Mouse (Mus musculus) midbrain, embryonic 11.5 days (tissue): Measurements from ENCODE around the gene Pold2. TPM values are rescaled to one million over a fixed set of nuclear protein-coding genes. Genes with fewer than 3 reads are reported as not detected.

Source experiments
- ATAC-seq: fragments of 200-750 bp; cut with Nextera tagmentation; 2 replicates; pipeline ENCODE4 v1.8.0; 2017; ENCODE audit warnings: moderate TSS enrichment, moderate library complexity; ENCODE audit not compliant: low FRiP score
- DNase-seq: peaks from one replicate; pipeline ENCODE4 v3.0.0; 2015; ENCODE audit warnings: low spot score; ENCODE audit errors: missing footprints
- H3K27ac ChIP-seq: fragments of 300-500 bp; sonication (generic); 2 replicates; pipeline ENCODE4 v1.5.1; 2014; ENCODE audit warnings: low read depth, low read length
- H3K27me3 ChIP-seq: fragments of 300-500 bp; sonication (generic); 2 replicates; pipeline ENCODE4 v1.6.1; 2014; ENCODE audit warnings: mild to moderate bottlenecking, low read length, moderate library complexity, mixed read lengths; ENCODE audit not compliant: control insufficient read depth, insufficient read depth
- H3K36me3 ChIP-seq: fragments of 300-500 bp; sonication (generic); 2 replicates; pipeline ENCODE4 v1.6.1; 2014; ENCODE audit warnings: mild to moderate bottlenecking, low read length, moderate library complexity, mixed read lengths; ENCODE audit not compliant: control insufficient read depth, insufficient read depth
- H3K4me1 ChIP-seq: fragments of 300-500 bp; sonication (generic); 2 replicates; pipeline ENCODE4 v1.6.1; 2014; ENCODE audit warnings: low read length; ENCODE audit not compliant: control insufficient read depth, insufficient read depth
- H3K4me2 ChIP-seq: fragments of 300-500 bp; sonication (generic); 2 replicates; pipeline ENCODE4 v1.6.1; 2014; ENCODE audit warnings: mild to moderate bottlenecking, moderate library complexity
- H3K4me3 ChIP-seq: fragments of 300-500 bp; sonication (generic); 2 replicates; pipeline ENCODE4 v1.5.1; 2014; ENCODE audit warnings: low read depth, low read length
- H3K9ac ChIP-seq: fragments of 300-500 bp; sonication (generic); 2 replicates; pipeline ENCODE4 v1.6.1; 2014; ENCODE audit warnings: low read length
- H3K9me3 ChIP-seq: fragments of 300-500 bp; sonication (generic); 2 replicates; pipeline ENCODE4 v1.6.1; 2016; ENCODE audit warnings: low read length; ENCODE audit not compliant: control insufficient read depth
- WGBS: fragments of 180-500 bp; shearing (Covaris S2); extraction: QIAGEN DNeasy Blood & Tissue Kit; methylation state at CpG from one replicate; pipeline ENCODE4 v1.1.7; 2014; 5-methylcytosine and 5-hydroxymethylcytosine counted together
- polyA plus RNA-seq: library from polyadenylated mRNA; unstranded; fragments of >200 nt; fragmentation: Nextera tagmentation; extraction: Ambion mirVana; gene quantifications from 2 replicates; pipeline ENCODE4 v1.2.1, GENCODE M21; 2014

Pold2 gene
- polyA plus RNA-seq, 1 experiment from 2014 or later: 97.4 TPM

DNA sequence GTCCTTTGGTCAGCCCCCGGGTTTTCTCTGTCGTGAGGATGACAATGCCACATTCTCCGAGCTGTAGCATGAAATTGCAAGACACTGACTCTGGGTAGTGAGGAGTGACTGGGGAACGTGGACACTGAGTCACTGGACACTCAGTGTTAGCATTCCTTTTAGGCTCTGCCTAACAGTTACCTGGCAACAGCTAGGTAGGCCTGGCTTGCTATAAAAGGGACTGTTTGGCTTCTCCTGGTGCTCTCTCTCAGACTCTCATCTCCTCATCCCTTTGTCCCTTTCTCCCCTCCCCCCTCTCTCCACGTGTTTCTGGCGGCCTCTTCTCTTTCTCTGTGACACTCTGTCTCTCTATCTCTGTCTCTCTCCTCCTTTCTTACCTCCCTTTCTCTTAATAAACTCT is 24.3 kb upstream of the Pold2 start:
- Histone ChIP-seq H3K27ac (no peak overlapping the region; the same call in 1 of the 2 replicates), H3K27me3 (no peaks in the 10 kb centered on the region), H3K9me3 (no peaks in the 10 kb centered on the region), H3K9ac (peak overlapping the region; percentile 68), H3K4me1 (peaks cover 21% of the 10 kb centered on the region), H3K4me3 (peak overlapping the region; percentile 34), H3K4me2 (peak overlapping the region; percentile 73), H3K36me3 (no peaks in the 10 kb centered on the region)
- DNase-seq (no peak), ATAC-seq (peak; percentile 47)
- 2% methylated on average over 6 of the region's 6 CpGs for WGBS

DNA sequence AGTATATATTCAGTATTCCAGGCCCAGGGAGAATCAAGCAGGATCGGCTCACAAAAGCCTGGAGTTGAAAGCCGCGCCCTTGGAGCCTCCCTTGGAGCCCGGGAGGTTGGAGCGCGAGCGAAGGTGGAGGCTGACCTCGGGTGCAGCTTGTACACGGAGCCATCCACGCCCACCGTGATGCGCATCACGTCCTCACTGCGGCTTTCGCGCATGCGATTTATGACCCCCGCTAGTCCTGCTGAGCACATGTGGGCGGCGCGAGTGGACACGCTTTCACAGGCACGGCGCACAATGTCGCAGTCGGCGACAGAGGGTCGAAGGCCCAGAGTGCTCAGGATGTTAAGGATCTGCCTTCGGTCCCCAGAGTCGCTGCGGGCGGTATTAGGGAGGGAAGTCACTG is 23.9 kb upstream of the Pold2 start:
- H3K9ac ChIP-seq: peak overlapping the region; percentile 68
- peaks cover 25% of the 10 kb centered on the region for H3K4me1 ChIP-seq
- DNase-seq: peak; percentile 96
- H3K36me3 ChIP-seq: no peaks in the 10 kb centered on the region
- ATAC-seq: peak; percentile 78
- peak overlapping the region; percentile 34 for H3K4me3 ChIP-seq
- no peak overlapping the region; the same call in 1 of the 2 replicates for H3K27ac ChIP-seq
- H3K9me3 ChIP-seq: no peaks in the 10 kb centered on the region
- under 1% methylated on average over 32 of the region's 32 CpGs for WGBS
- H3K27me3 ChIP-seq: no peaks in the 10 kb centered on the region; the same call in 1 of the 2 replicates
- H3K4me2 ChIP-seq: peak overlapping the region; percentile 73

GRCm38 (mm10) chr11:5901320-5901719 is 23.2 kb upstream of the Pold2 start:
- peaks cover 25% of the 10 kb centered on the region for H3K4me1 ChIP-seq
- peak; percentile 5; the same call in 1 of the 2 replicates for ATAC-seq
- peak; percentile 85 for DNase-seq
- H3K27ac ChIP-seq: no peak overlapping the region
- H3K36me3 ChIP-seq: no peaks in the 10 kb centered on the region
- H3K4me3 ChIP-seq: peak overlapping the region; percentile 34
- WGBS: 19% methylated on average over 3 of the region's 3 CpGs
- H3K9ac ChIP-seq: peak overlapping the region; percentile 68
- H3K4me2 ChIP-seq: peak overlapping the region; percentile 73
- no peaks in the 10 kb centered on the region for H3K9me3 ChIP-seq
- H3K27me3 ChIP-seq: peaks cover 2% of the 10 kb centered on the region

DNA sequence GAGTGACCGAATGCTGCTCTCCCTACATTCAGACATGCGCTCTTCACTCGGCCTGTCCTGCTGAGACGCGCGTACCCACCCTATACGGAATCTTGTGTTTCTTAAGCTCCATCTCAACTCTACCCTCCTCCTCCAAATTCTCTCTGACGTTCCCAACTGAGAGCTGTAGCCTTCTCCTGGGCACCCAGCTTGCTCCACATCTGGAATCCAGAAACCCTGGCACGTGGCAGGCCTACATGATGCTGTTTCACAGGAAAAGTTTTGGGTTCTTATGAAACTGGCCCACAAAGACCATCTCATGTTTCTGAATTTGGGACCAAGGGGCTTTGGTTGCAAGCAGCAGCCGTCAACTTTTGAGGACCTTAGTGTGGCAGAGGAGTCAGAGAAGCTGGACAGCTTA is 21.2 kb upstream of the Pold2 start:
- peaks cover 25% of the 10 kb centered on the region for H3K4me1 ChIP-seq
- no peak overlapping the region for H3K27ac ChIP-seq
- peaks cover 2% of the 10 kb centered on the region for H3K27me3 ChIP-seq

DNA sequence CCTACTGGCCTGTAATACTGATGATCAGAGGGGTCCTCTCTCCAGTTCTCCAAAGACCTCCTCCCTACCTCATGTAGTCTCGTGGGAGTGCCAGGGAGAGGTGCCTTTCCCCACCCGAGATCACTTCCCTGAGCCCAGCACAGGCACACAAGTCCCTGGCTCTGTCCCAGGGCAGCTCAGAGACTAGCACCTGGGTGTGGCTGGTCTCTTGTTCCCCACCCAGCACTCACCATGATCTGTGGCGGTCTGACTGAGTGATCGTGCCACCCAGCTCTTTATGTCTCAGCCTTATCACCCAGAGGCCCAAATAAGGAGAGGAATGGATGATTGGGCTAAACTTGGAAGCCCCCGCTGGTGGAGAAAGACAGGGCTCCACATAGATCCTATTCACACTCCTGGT is 20.4 kb upstream of the Pold2 start, which contains the start of gene Myl7:
Myl7 (minus strand) TSS at position 252 of the 400 bp plus-strand sequence.
- Histone ChIP-seq H3K27me3 (peaks cover 2% of the 10 kb centered on the region), H3K4me3 (no peak within 1 kb of the TSS), H3K4me2 (0 out of 2 replicates have a peak within 1 kb of the TSS, but pooled peaks have one; percentile 4), H3K9ac (no peak within 1 kb of the TSS), H3K27ac (no peak within 1 kb of the TSS), H3K36me3 (no peaks in the 10 kb centered on the region), H3K4me1 (peaks cover 25% of the 10 kb centered on the region), H3K9me3 (no peaks in the 10 kb centered on the region)
- DNase-seq: no peak
- 75% methylated on average over 5 of the region's 5 CpGs for WGBS
- no peak for ATAC-seq

More for the DNA sequence above, 21.2 kb upstream of the Pold2 start:
- Histone ChIP-seq H3K9me3 (no peaks in the 10 kb centered on the region), H3K9ac (no peak overlapping the region), H3K4me3 (no peak overlapping the region), H3K4me2 (no peak overlapping the region), H3K36me3 (no peaks in the 10 kb centered on the region)
- ATAC-seq (no peak), DNase-seq (peak; percentile 26)
- WGBS: 92% methylated on average over 10 of the region's 10 CpGs

GRCm38 (mm10) chr11:5897839-5898238 is 19.7 kb upstream of the Pold2 start:
- 9% methylated on average over 10 of the region's 10 CpGs for WGBS
- Histone ChIP-seq H3K27ac (no peak overlapping the region), H3K9me3 (no peaks in the 10 kb centered on the region), H3K36me3 (no peaks in the 10 kb centered on the region), H3K27me3 (peaks cover 2% of the 10 kb centered on the region), H3K9ac (no peak overlapping the region), H3K4me1 (peaks cover 24% of the 10 kb centered on the region), H3K4me2 (0 out of 2 replicates have a peak overlapping the region, but pooled peaks have one; percentile 4), H3K4me3 (no peak overlapping the region)
- no peak for ATAC-seq
- no peak for DNase-seq

- H3K9me3 ChIP-seq: no peaks in the 10 kb centered on the region
- no peaks in the 10 kb centered on the region for H3K36me3 ChIP-seq
- no peak overlapping the region for H3K9ac ChIP-seq
- no peak for ATAC-seq
- no peak overlapping the region for H3K27ac ChIP-seq
- DNase-seq: no peak
- H3K4me2 ChIP-seq: no peak overlapping the region
- WGBS: 11% methylated on average over 16 of the region's 16 CpGs
- H3K27me3 ChIP-seq: peaks cover 2% of the 10 kb centered on the region
- peaks cover 21% of the 10 kb centered on the region for H3K4me1 ChIP-seq
- H3K4me3 ChIP-seq: no peak overlapping the region
Observed at GRCm38 (mm10) chr11:5897230-5897629, 19.1 kb upstream of the Pold2 start.

DNA sequence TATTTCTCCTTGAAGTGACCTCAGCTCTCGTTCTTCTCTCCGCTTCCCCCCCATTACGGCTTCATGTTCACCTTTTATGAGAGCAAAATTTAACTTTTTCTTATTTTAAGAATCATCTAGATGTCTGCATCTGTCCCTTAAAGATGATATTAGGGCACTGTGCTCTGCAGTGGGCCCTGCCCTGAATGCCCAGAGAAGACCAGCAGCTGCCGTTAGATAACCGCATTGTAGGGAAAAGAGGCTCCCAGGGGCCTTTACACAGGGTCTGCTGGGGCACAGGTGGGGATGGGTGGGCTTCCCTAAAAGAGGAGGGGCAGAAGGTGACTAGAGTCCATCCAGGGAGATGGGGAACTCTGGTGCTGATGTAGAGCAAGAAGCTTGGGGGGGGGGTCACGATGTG is 15.7 kb upstream of the Pold2 start:
- H3K4me3 ChIP-seq: no peak overlapping the region
- 76% methylated on average over 6 of the region's 6 CpGs for WGBS
- no peaks in the 10 kb centered on the region for H3K9me3 ChIP-seq
- H3K36me3 ChIP-seq: no peaks in the 10 kb centered on the region
- DNase-seq: no peak
- no peak overlapping the region for H3K27ac ChIP-seq
- peaks cover 2% of the 10 kb centered on the region for H3K27me3 ChIP-seq
- ATAC-seq: no peak
- H3K9ac ChIP-seq: no peak overlapping the region
- H3K4me1 ChIP-seq: peaks cover 12% of the 10 kb centered on the region; the same call in 1 of the 2 replicates
- H3K4me2 ChIP-seq: no peak overlapping the region

DNA sequence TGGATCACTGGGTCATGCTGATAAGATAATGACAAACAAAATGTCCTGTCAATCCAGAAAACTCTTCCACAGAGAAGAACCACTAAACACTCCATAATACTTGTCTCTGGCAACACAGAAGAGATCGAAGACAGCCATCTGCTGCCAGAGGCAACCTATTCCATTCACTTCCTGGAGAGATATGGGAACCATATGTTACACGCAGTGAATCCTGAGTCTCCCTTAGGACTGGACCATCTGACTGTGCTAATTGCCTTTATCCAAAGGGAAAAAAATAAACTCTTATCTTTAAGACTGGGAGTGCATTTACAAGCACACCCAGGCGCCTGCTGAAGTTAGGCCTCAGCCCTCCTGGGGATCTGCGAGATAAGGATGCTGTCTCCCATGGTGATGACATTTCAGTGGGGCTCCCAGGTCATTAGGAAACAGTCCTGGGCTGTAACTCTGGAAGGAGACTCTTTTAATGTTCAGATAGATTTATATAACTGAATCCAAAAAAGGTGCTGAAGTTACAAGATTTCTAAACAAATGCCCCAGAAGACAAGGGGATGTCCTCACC is 14.8 kb upstream of the Pold2 start:
- no peak overlapping the region for H3K9ac ChIP-seq
- DNase-seq: no peak
- H3K36me3 ChIP-seq: no peaks in the 10 kb centered on the region
- H3K9me3 ChIP-seq: no peaks in the 10 kb centered on the region
- H3K27ac ChIP-seq: no peak overlapping the region
- H3K4me3 ChIP-seq: no peak overlapping the region
- 62% methylated on average over 4 of the region's 4 CpGs for WGBS
- no peak for ATAC-seq
- peaks cover 10% of the 10 kb centered on the region; the same call in 1 of the 2 replicates for H3K4me1 ChIP-seq
- peaks cover 2% of the 10 kb centered on the region for H3K27me3 ChIP-seq
- no peak overlapping the region for H3K4me2 ChIP-seq
